Mouse (Mus musculus) testis, adult 2 months (tissue): ENCODE measurements around the gene Rab11fip4. TPM values are rescaled to one million over a fixed set of nuclear protein-coding genes. Genes with fewer than 3 reads are reported as not detected.

ENCODE experiments used
- H3K27ac ChIP-seq: fragments of 200-500 bp; 2 replicates; pipeline ENCODE4 v1.5.1; 2012; ENCODE audit warnings: low read depth, low read length; ENCODE audit not compliant: control insufficient read depth, insufficient read depth
- H3K27me3 ChIP-seq: fragments of 200-500 bp; 2 replicates; pipeline ENCODE4 v1.6.1; 2012; ENCODE audit warnings: mild to moderate bottlenecking, low read length, moderate library complexity; ENCODE audit not compliant: control insufficient read depth, insufficient read depth
- H3K36me3 ChIP-seq: fragments of 200-500 bp; 2 replicates; pipeline ENCODE4 v1.6.1; 2012; ENCODE audit warnings: mild to moderate bottlenecking, low read length; ENCODE audit not compliant: control insufficient read depth, insufficient read depth
- H3K4me1 ChIP-seq: fragments of 200-500 bp; 2 replicates; pipeline ENCODE4 v1.6.1; 2012; ENCODE audit warnings: low read length; ENCODE audit not compliant: control insufficient read depth, insufficient read depth
- H3K4me3 ChIP-seq: fragments of 200-500 bp; 2 replicates; pipeline ENCODE4 v1.5.1; 2012; ENCODE audit warnings: low read depth, mild to moderate bottlenecking, low read length, moderate library complexity, mixed read lengths; ENCODE audit not compliant: control insufficient read depth
- CTCF ChIP-seq: fragments of 200-500 bp; IDR thresholded peaks from 2 replicates; pipeline ENCODE4 v1.5.1; 2012; ENCODE audit warnings: low read depth, mild to moderate bottlenecking, inconsistent platforms, low read length, moderate library complexity; ENCODE audit not compliant: control insufficient read depth, insufficient read depth, insufficient replicate concordance
- POLR2A ChIP-seq: fragments of 200-500 bp; IDR thresholded peaks from 2 replicates; pipeline ENCODE4 v1.6.1; 2012; ENCODE audit warnings: low read depth, mild to moderate bottlenecking, inconsistent platforms, low read length, moderate library complexity; ENCODE audit not compliant: control insufficient read depth
- polyA plus RNA-seq: library from polyadenylated mRNA; depleted of rRNA; stranded (reverse); fragments of >200 nt; gene quantifications from 2 replicates; pipeline ENCODE4 v1.2.3, GENCODE M21; 2012

Gene Rab11fip4
- polyA plus RNA-seq, 1 experiment: 12.1 TPM

DNA sequence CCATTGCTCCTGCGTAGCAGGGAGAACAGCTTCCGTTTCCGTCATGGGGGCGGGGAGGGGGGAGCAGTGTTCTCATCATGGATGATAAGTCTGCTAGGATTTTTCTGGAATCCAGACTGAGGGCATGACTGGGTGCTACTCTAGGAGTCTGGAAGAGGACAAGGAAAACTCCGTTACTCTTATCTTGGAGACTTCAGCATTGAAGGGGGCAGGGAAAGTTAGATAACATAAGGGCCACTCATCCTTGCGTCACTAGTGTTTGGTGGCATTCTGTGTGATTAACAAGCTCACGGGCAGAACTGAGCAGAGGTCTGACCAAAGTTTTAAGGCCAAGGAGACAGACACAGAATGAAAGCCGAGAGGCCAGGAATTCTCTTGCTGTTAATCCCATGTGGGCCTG is 42.4 kb downstream of the Rab11fip4 start:
- Histone ChIP-seq H3K36me3 (no peaks in the 10 kb centered on the region), H3K4me1 (no peaks in the 10 kb centered on the region), H3K27ac (no peak overlapping the region), H3K27me3 (no peaks in the 10 kb centered on the region), H3K4me3 (no peak overlapping the region)
- TF ChIP-seq CTCF: no peak
- no peak for TF ChIP-seq POLR2A

DNA sequence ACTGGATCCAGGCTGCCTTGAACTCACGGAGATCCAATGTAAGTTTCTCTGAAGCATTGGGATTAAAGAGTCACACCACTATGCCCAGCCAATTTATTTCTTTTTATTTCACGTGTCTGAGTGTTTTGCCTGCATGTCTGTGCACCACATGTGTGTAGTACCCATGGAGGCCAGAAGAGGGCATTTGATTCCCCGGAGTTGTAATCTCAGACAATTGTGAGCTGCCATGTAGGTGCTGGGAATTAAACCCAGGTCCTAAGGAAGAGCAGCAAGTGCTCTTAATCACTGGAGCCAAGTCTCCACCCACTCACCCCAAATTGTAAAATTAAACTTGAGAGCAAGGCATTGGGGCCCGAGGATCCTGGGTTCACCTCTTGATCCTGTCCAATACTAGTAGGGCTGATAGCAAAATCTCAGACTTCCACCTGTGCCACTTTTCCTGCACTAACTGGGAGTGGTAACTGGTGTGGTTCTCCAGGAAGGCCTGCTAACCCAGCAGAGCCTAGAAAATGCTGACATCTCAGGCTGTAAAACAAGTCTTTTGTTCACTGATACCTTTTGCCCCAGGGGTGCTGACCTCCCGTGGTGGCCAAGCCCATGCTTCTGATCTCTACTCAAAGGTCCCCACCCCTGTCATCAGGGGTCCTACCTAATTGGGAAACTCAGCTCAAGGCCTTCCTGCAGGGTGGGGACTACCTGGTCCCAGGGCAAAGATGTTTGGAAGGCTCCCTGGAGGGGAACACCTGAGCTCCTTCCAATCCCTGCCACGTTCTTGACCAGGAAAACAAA is 44.8 kb downstream of the Rab11fip4 start:
- no peaks in the 10 kb centered on the region for H3K36me3 ChIP-seq
- no peaks in the 10 kb centered on the region for H3K4me1 ChIP-seq
- no peak for TF ChIP-seq CTCF
- TF ChIP-seq POLR2A: no peak
- no peak overlapping the region for H3K27ac ChIP-seq
- no peaks in the 10 kb centered on the region for H3K27me3 ChIP-seq
- H3K4me3 ChIP-seq: no peak overlapping the region

- H3K27me3 ChIP-seq: no peaks in the 10 kb centered on the region
- no peak for TF ChIP-seq CTCF
- TF ChIP-seq POLR2A: no peak
- no peak overlapping the region for H3K27ac ChIP-seq
- no peaks in the 10 kb centered on the region for H3K36me3 ChIP-seq
- H3K4me1 ChIP-seq: no peaks in the 10 kb centered on the region
- H3K4me3 ChIP-seq: no peak overlapping the region
Measured at GRCm38 (mm10) chr11:79636481-79636880, 45.5 kb downstream of the Rab11fip4 start.

DNA sequence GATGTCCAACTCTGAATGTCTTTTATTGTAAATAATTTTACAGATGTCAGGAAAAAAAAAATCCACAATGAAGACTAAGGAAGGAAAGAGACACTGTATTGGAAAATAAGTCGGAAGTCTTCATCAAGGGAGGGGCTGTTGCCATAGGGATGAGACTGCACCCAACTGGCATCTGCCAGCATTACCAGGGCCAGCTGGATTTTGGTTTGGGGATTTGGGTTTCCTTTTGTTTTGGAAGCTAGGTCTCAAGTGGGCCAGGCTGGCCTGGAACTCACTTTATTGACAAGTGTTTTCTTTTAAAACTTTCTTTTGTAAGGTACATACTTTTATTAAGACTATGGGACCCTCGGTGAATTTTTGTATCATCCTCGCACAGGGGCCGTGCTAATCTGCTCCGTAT is 47.7 kb downstream of the Rab11fip4 start:
- no peaks in the 10 kb centered on the region for H3K36me3 ChIP-seq
- no peak overlapping the region for H3K4me3 ChIP-seq
- no peaks in the 10 kb centered on the region for H3K4me1 ChIP-seq
- H3K27ac ChIP-seq: no peak overlapping the region
- TF ChIP-seq CTCF (no peak), POLR2A (no peak)
- H3K27me3 ChIP-seq: no peaks in the 10 kb centered on the region

DNA sequence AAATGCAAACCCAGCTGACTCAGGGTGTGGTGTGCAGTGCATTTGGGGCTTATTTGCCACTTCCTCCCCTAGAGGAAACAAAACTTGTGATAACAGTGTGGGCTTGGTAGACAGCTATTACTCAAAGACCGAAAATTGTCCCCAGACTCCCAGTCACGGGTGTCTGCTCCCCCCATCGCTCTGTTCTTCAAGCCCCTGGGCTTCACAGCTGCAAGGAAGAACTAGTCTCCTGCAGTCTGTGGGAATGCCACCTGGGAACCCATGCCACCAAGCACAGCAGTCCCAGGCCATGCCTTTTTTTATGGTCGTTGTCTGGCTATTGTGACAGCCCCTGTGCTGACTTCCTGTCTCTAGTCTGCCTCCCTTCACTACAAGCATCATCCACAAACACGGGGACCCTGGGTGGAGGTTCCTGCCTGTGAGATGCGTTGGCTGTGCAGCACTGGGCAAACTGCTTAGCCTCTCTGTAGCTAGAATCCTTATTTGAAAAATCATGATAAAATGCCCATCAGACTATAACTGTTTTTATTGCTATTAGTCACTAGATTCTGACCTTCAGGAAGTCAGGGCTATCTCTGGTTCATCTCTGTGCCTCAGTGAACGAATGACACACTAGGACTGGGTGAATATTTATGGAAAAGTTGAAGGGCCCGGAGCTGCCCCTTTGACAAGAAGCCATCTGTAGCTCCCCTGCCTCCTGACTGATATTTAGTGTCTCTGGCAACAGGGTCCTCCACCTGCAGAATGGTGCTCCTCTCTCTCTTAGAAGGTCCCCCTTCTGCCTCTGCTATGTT is 50.1 kb downstream of the Rab11fip4 start:
- Histone ChIP-seq H3K4me1 (no peaks in the 10 kb centered on the region), H3K4me3 (no peak overlapping the region), H3K36me3 (no peaks in the 10 kb centered on the region), H3K27me3 (no peaks in the 10 kb centered on the region), H3K27ac (no peak overlapping the region)
- no peak for TF ChIP-seq CTCF
- no peak for TF ChIP-seq POLR2A

DNA sequence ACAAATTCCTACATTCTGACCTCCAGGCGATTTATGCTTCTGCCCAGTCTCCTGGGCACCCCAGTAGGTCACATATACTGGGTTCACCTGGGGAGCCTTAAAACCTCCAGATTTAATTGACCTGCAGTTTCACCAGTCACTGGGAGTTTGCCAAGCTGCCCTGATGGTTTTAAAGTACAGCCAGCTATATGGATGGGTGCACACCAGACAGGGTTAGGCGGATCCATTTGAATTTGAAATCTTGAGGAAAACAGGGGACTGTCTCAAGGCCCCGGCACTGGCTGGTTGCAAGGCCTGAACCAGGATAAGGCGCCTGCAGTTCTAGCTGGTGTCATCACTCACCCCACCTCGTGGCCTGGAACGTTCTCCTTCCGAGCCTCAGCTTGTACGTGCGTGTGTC is 52.7 kb downstream of the Rab11fip4 start:
- Histone ChIP-seq H3K36me3 (no peaks in the 10 kb centered on the region), H3K27ac (no peak overlapping the region), H3K4me3 (no peak overlapping the region), H3K4me1 (no peaks in the 10 kb centered on the region), H3K27me3 (no peaks in the 10 kb centered on the region)
- TF ChIP-seq CTCF (no peak), POLR2A (no peak)

DNA sequence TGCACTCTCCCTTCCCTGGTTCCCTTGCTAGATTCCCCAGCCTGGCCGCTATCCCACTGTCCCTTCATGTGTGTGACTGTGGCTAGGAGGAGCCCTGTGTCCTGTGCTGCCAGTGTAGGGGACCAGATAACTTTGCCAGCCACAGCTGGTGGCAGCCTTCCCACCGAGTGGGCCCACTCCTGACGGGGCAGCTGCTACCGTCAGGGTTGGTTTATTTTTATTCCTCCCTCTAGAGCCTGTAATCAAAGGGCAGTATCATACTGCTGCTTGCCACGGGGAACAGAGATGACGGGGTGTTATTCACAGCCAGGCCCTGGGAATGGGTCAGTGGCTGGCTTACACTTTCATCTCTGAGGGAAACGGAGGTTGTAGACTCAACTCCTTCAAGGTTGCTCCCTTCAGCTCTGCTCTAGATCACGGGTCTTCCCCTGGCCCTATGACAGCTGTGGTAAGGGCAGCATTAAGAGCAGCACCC is 53.7 kb downstream of the Rab11fip4 start:
- H3K27me3 ChIP-seq: no peaks in the 10 kb centered on the region
- TF ChIP-seq CTCF (no peak), POLR2A (no peak)
- H3K4me1 ChIP-seq: no peaks in the 10 kb centered on the region
- H3K36me3 ChIP-seq: no peaks in the 10 kb centered on the region
- no peak overlapping the region for H3K4me3 ChIP-seq
- H3K27ac ChIP-seq: no peak overlapping the region

- Histone ChIP-seq H3K36me3 (no peaks in the 10 kb centered on the region), H3K27me3 (no peaks in the 10 kb centered on the region), H3K4me1 (no peaks in the 10 kb centered on the region), H3K27ac (no peak overlapping the region), H3K4me3 (no peak overlapping the region)
- TF ChIP-seq POLR2A: no peak
- TF ChIP-seq CTCF: no peak
Measured at GRCm38 (mm10) chr11:79646026-79646425, 55.0 kb downstream of the Rab11fip4 start.
